Mouse (Mus musculus) stomach, postnatal 0 days (tissue): ENCODE measurements around the gene Ctnna3.

Experiments used
- CTCF ChIP-seq: IDR thresholded peaks from 2 replicates; pipeline ENCODE4 v1.5.1; 2016; ENCODE audit warnings: antibody characterized with exemption, low read depth, mild to moderate bottlenecking, moderate library complexity
- EP300 ChIP-seq: optimal IDR thresholded peaks from 2 replicates; pipeline ENCODE3; 2016; ENCODE audit warnings: antibody characterized with exemption

DNA sequence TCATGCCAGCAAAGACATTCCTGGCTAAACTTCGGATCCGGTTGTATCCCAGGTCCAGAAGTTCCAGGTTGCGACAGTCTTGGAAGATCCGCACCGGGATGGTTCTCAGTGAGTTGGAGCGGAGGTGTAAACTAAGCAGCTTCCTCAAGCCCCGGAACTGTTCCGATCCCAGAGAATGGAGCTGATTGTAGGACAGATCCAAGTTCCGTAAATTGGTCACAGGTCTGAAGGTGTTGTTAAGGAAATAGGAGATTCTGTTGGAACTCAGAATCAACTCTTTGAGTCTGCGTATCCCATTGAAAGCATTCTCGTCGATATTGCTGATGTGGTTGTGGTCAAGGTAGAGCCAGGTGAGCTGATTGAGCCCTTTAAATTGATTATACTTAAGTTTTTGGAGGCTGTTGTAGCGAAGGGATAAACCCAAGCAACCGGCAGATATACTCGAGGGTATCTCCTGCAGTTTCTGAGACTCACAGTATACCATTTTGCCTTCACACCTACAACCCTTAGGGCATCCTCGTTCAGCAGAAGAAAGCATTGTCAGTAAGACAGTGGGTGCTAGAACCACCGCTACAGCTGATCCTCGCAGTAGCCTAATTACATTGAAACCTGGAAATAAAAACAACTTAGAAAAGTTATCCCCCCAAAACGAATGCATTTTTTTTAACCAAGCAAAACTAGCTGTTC, 659.0 kb downstream of the Ctnna3 start:
- TF ChIP-seq CTCF (no peak), EP300 (no peak)
